Mouse (Mus musculus): Measurements from ENCODE around the gene Sertad4.

GRCm38 (mm10) chr1:192851640-192852039, 3.9 kb downstream of the Sertad4 start:
- TF ChIP-seq POLR2A (IDR thresholded peaks at IDR 0.05; ENCODE audit: borderline replicate concordance, low read depth, low read length) (no peak), CTCF (IDR thresholded peaks at IDR 0.05; ENCODE audit: low read depth, low read length) (no peak)

All from bone marrow macrophage, adult 2 months (primary cell).